Mouse (Mus musculus): Measurements from ENCODE around the gene Nhlh1. TPM values are rescaled to one million over a fixed set of nuclear protein-coding genes. Genes with fewer than 3 reads are reported as not detected.

The Nhlh1 gene
- polyA plus RNA-seq, 1 experiment from 2014 or later = 13.8 TPM

GRCm38 (mm10) chr1:172082101-172082898 lies 24.9 kb upstream of the Nhlh1 start, which contains the start of the genes Copa and Ncstn:
Gene Copa, plus strand, starts transcription at chr1:172082529.
Gene Ncstn, minus strand, starts transcription at chr1:172082795.
- WGBS = under 1% methylated on average over 40 of the region's 40 CpGs
- DNase-seq (ENCODE audit: low spot score) (peak; percentile 95), ATAC-seq (ENCODE audit: insufficient read depth, low FRiP score, low TSS enrichment) (peak; percentile 94)
- peak within 1 kb of the TSS; percentile 46; the same call in 1 of the 2 replicates for H3K27ac ChIP-seq (ENCODE audit: low read depth, low read length)
- H3K36me3 ChIP-seq (ENCODE audit: control insufficient read depth, insufficient read depth, low read length) = peaks cover 6% of the 10 kb centered on the region
- H3K9ac ChIP-seq (ENCODE audit: low read length) = peak within 1 kb of the TSS; percentile 93
- no peaks in the 10 kb centered on the region for H3K27me3 ChIP-seq (ENCODE audit: control insufficient read depth, insufficient read depth, low read length)
- H3K4me1 ChIP-seq (ENCODE audit: control insufficient read depth, insufficient read depth, low read length) = peaks cover 6% of the 10 kb centered on the region; the same call in 1 of the 2 replicates
- peak within 1 kb of the TSS; percentile 82 for H3K4me2 ChIP-seq (ENCODE audit: low read depth)
- H3K4me3 ChIP-seq (ENCODE audit: low read depth, low read length) = peak within 1 kb of the TSS; percentile 91
- no peaks in the 10 kb centered on the region for H3K9me3 ChIP-seq (ENCODE audit: control insufficient read depth, low read length)

- H3K9ac ChIP-seq (ENCODE audit: low read length) = no peak overlapping the region
- peaks cover 11% of the 10 kb centered on the region for H3K36me3 ChIP-seq (ENCODE audit: control insufficient read depth, insufficient read depth, low read length)
- 83% methylated on average over 5 of the region's 5 CpGs for WGBS
- no peak for DNase-seq (ENCODE audit: low spot score)
- no peaks in the 10 kb centered on the region for H3K9me3 ChIP-seq (ENCODE audit: control insufficient read depth, low read length)
- ATAC-seq (ENCODE audit: insufficient read depth, low FRiP score, low TSS enrichment) = no peak
- no peak overlapping the region for H3K4me2 ChIP-seq (ENCODE audit: low read depth)
- no peak overlapping the region for H3K27ac ChIP-seq (ENCODE audit: low read depth, low read length)
- H3K27me3 ChIP-seq (ENCODE audit: control insufficient read depth, insufficient read depth, low read length) = no peaks in the 10 kb centered on the region
- H3K4me1 ChIP-seq (ENCODE audit: control insufficient read depth, insufficient read depth, low read length) = peaks cover 4% of the 10 kb centered on the region; the same call in 1 of the 2 replicates
- no peak overlapping the region for H3K4me3 ChIP-seq (ENCODE audit: low read depth, low read length)
Measured at GRCm38 (mm10) chr1:172077981-172078380, 20.6 kb upstream of the Nhlh1 start.

GRCm38 (mm10) chr1:172072604-172073003 lies 15.2 kb upstream of the Nhlh1 start:
- H3K4me2 ChIP-seq (ENCODE audit: low read depth) = no peak overlapping the region
- H3K36me3 ChIP-seq (ENCODE audit: control insufficient read depth, insufficient read depth, low read length) = peaks cover 37% of the 10 kb centered on the region

GRCm38 (mm10) chr1:172071556-172071955 lies 14.2 kb upstream of the Nhlh1 start:
- DNase-seq (ENCODE audit: low spot score) (no peak), ATAC-seq (ENCODE audit: insufficient read depth, low FRiP score, low TSS enrichment) (0 out of 2 replicates have a peak, but pooled peaks have one; percentile 6)
- 47% methylated on average over 4 of the region's 4 CpGs for WGBS
- Histone ChIP-seq H3K4me3 (ENCODE audit: low read depth, low read length) (no peak overlapping the region), H3K4me1 (ENCODE audit: control insufficient read depth, insufficient read depth, low read length) (no peaks in the 10 kb centered on the region), H3K36me3 (ENCODE audit: control insufficient read depth, insufficient read depth, low read length) (peaks cover 40% of the 10 kb centered on the region), H3K9ac (ENCODE audit: low read length) (no peak overlapping the region), H3K4me2 (ENCODE audit: low read depth) (no peak overlapping the region), H3K9me3 (ENCODE audit: control insufficient read depth, low read length) (no peaks in the 10 kb centered on the region), H3K27ac (ENCODE audit: low read depth, low read length) (peak overlapping the region; percentile 47; the same call in 1 of the 2 replicates), H3K27me3 (ENCODE audit: control insufficient read depth, insufficient read depth, low read length) (no peaks in the 10 kb centered on the region)

More at GRCm38 (mm10) chr1:172072604-172073003, 15.2 kb upstream of the Nhlh1 start:
- H3K9ac ChIP-seq (ENCODE audit: low read length) = no peak overlapping the region
- DNase-seq (ENCODE audit: low spot score) (no peak), ATAC-seq (ENCODE audit: insufficient read depth, low FRiP score, low TSS enrichment) (no peak)
- H3K27me3 ChIP-seq (ENCODE audit: control insufficient read depth, insufficient read depth, low read length) = no peaks in the 10 kb centered on the region
- no peak overlapping the region for H3K4me3 ChIP-seq (ENCODE audit: low read depth, low read length)
- no peak overlapping the region for H3K27ac ChIP-seq (ENCODE audit: low read depth, low read length)
- 96% methylated on average over 7 of the region's 7 CpGs for WGBS
- no peaks in the 10 kb centered on the region for H3K4me1 ChIP-seq (ENCODE audit: control insufficient read depth, insufficient read depth, low read length)
- H3K9me3 ChIP-seq (ENCODE audit: control insufficient read depth, low read length) = no peaks in the 10 kb centered on the region

GRCm38 (mm10) chr1:172070227-172070626 lies 12.9 kb upstream of the Nhlh1 start:
- ATAC-seq (ENCODE audit: insufficient read depth, low FRiP score, low TSS enrichment) = no peak
- Histone ChIP-seq H3K9ac (ENCODE audit: low read length) (no peak overlapping the region), H3K36me3 (ENCODE audit: control insufficient read depth, insufficient read depth, low read length) (peaks cover 42% of the 10 kb centered on the region), H3K27ac (ENCODE audit: low read depth, low read length) (no peak overlapping the region), H3K9me3 (ENCODE audit: control insufficient read depth, low read length) (no peaks in the 10 kb centered on the region), H3K4me3 (ENCODE audit: low read depth, low read length) (no peak overlapping the region), H3K27me3 (ENCODE audit: control insufficient read depth, insufficient read depth, low read length) (no peaks in the 10 kb centered on the region), H3K4me1 (ENCODE audit: control insufficient read depth, insufficient read depth, low read length) (no peaks in the 10 kb centered on the region), H3K4me2 (ENCODE audit: low read depth) (no peak overlapping the region)
- 84% methylated on average over 6 of the region's 6 CpGs for WGBS
- no peak for DNase-seq (ENCODE audit: low spot score)

GRCm38 (mm10) chr1:172064613-172065141 lies 7.3 kb upstream of the Nhlh1 start:
- Histone ChIP-seq H3K27me3 (ENCODE audit: control insufficient read depth, insufficient read depth, low read length) (no peaks in the 10 kb centered on the region), H3K9ac (ENCODE audit: low read length) (no peak overlapping the region), H3K4me2 (ENCODE audit: low read depth) (no peak overlapping the region), H3K4me1 (ENCODE audit: control insufficient read depth, insufficient read depth, low read length) (peaks cover 5% of the 10 kb centered on the region), H3K27ac (ENCODE audit: low read depth, low read length) (peak overlapping the region; percentile 11; the same call in 1 of the 2 replicates), H3K4me3 (ENCODE audit: low read depth, low read length) (no peak overlapping the region), H3K36me3 (ENCODE audit: control insufficient read depth, insufficient read depth, low read length) (peaks cover 15% of the 10 kb centered on the region), H3K9me3 (ENCODE audit: control insufficient read depth, low read length) (no peaks in the 10 kb centered on the region)
- ATAC-seq (ENCODE audit: insufficient read depth, low FRiP score, low TSS enrichment) (peak; percentile 11; the same call in 1 of the 2 replicates), DNase-seq (ENCODE audit: low spot score) (peak; percentile 24)
- WGBS = 70% methylated on average over 13 of the region's 13 CpGs

- DNase-seq (ENCODE audit: low spot score) (no peak), ATAC-seq (ENCODE audit: insufficient read depth, low FRiP score, low TSS enrichment) (no peak)
- 33% methylated on average over 4 of the region's 4 CpGs for WGBS
- Histone ChIP-seq H3K27me3 (ENCODE audit: control insufficient read depth, insufficient read depth, low read length) (no peaks in the 10 kb centered on the region), H3K4me1 (ENCODE audit: control insufficient read depth, insufficient read depth, low read length) (peaks cover 10% of the 10 kb centered on the region), H3K9me3 (ENCODE audit: control insufficient read depth, low read length) (no peaks in the 10 kb centered on the region), H3K36me3 (ENCODE audit: control insufficient read depth, insufficient read depth, low read length) (peaks cover 7% of the 10 kb centered on the region; the same call in 1 of the 2 replicates), H3K4me2 (ENCODE audit: low read depth) (no peak overlapping the region), H3K9ac (ENCODE audit: low read length) (no peak overlapping the region), H3K4me3 (ENCODE audit: low read depth, low read length) (no peak overlapping the region), H3K27ac (ENCODE audit: low read depth, low read length) (peak overlapping the region; percentile 11; the same call in 1 of the 2 replicates)
Measured at GRCm38 (mm10) chr1:172063291-172064023, 6.1 kb upstream of the Nhlh1 start.

- H3K4me3 ChIP-seq (ENCODE audit: low read depth, low read length) = no peak overlapping the region
- no peaks in the 10 kb centered on the region for H3K27me3 ChIP-seq (ENCODE audit: control insufficient read depth, insufficient read depth, low read length)
- no peak overlapping the region for H3K4me2 ChIP-seq (ENCODE audit: low read depth)
- no peak overlapping the region for H3K27ac ChIP-seq (ENCODE audit: low read depth, low read length)
- WGBS = 73% methylated on average over 2 of the region's 2 CpGs
- no peaks in the 10 kb centered on the region for H3K9me3 ChIP-seq (ENCODE audit: control insufficient read depth, low read length)
- peaks cover 17% of the 10 kb centered on the region for H3K4me1 ChIP-seq (ENCODE audit: control insufficient read depth, insufficient read depth, low read length)
- H3K36me3 ChIP-seq (ENCODE audit: control insufficient read depth, insufficient read depth, low read length) = peaks cover 5% of the 10 kb centered on the region; the same call in 1 of the 2 replicates
- DNase-seq (ENCODE audit: low spot score) (no peak), ATAC-seq (ENCODE audit: insufficient read depth, low FRiP score, low TSS enrichment) (no peak)
- no peak overlapping the region for H3K9ac ChIP-seq (ENCODE audit: low read length)
Measured at GRCm38 (mm10) chr1:172062101-172062500, 4.7 kb upstream of the Nhlh1 start.
